Mouse (Mus musculus): ENCODE data around the gene Polr3h.

GRCm38 (mm10) chr15:81960171-81961077 lies 34.4 kb upstream of the Polr3h start, which contains the start of gene Pmm1:
- no peak for TF ChIP-seq CHD2 (IDR thresholded peaks at IDR 0.05; ENCODE audit: low read depth, low read length)
- TF ChIP-seq HCFC1 (IDR thresholded peaks at IDR 0.05; ENCODE audit: borderline replicate concordance, insufficient read depth, low read length): no peak
- no peak for TF ChIP-seq MAFK (IDR thresholded peaks at IDR 0.05; ENCODE audit: insufficient read depth, low read depth, low read length)
- no peak for TF ChIP-seq ZNF384 (IDR thresholded peaks at IDR 0.05; ENCODE audit: low read depth, low read length)
- TF ChIP-seq ZC3H11A (IDR thresholded peaks at IDR 0.05; ENCODE audit: borderline replicate concordance, low read depth, low read length): no peak

All from ES-E14 (cell line).